Mouse (Mus musculus) left cerebral cortex, adult 9 months (tissue): Measurements from ENCODE around the gene Atad2b.
"Not testable (repeated sequence)": the region's sequence is repeated elsewhere in the genome, so short reads cannot be mapped to it uniquely, and the experiment has no call there.

Source experiments
- DNase-seq, 2 experiments: peaks; one replicate each; pipeline ENCODE4 v3.0.0; 2022; ENCODE audit warnings: low spot score in 2 of 2

The Atad2b gene

DNA sequence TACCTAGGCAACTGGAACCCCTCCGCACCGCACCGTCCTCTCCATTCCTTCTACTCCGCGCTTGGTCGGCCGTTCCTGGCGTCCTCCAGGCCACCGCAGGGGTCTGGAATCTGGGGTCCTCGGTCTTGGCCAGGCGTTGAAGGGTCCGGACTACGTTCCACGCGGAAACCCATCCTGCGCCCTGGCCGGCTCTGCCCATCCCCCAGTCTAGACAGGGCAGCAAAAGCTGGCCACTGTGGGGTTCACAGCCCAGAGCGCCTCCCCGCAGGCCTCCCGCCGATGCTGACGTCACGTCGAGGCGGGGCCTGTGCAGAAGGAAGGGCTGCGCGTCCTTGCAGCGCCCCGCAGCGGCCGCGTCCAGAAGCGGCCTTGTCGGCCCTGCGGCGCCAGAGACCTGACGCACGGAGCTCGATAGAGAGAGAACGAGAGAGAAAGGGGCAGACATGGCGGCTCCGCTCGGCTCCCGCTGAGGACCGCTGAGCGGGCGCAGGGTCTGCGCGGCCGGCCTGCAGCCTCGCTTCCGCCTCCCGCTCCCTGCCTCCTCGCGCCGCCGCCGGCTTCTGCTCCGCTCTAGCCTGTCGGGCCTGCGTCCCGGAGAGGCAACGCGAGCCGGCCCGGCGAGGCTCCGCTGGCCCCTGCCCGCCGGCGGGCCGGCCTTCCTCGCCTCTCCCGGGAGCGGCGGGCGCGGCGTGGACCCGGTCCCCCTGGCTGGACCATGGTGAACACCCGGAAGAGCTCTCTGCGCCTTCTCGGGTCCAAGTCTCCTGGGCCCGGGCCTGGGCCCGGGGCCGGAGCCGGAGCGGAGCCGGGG is at the start of gene Atad2b:
TSS of gene Atad2b (plus strand) at position 360 of the 811 bp plus-strand sequence.
- DNase-seq: peak; percentile 91 to 97

DNA sequence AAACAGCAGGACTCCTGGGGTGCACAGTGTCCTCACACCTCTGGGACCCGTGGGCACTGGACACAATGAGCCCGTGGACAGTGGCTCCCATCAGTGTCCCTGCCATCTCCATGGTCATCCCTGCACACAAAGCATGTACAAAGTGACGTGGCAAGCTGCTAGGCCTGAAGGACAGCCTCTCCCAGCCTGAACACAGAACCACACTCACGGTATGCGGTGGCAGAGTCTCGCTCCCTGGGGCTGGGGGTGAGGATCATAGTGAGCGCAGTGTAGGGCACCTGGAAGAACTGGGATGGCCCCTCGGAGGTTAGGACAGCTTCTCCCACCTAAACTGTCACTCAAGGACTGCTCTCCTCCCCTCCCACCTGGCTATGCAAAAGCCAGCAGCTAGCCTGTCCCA is 48.2 kb upstream of the Atad2b start:
- no peak for DNase-seq

DNA sequence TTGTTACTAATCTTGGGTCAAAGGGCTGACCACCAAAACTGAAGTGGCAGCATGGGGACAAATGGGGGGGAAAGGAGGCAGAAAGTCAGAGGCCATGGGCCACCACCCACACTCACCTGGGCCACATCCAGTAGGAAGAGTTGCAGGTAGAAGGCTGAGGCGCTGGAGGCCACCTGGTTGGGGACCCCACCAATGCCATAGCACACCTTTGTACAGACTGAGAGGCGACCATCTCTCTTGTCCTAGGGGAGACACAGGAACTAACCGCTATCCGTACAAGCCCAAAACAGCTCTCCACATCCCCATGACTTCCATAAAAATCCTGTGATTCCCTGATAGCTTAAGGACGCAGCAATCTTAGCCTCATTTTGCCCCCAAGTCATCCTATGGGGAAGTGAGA is 45.9 kb upstream of the Atad2b start:
- DNase-seq: no peak

DNA sequence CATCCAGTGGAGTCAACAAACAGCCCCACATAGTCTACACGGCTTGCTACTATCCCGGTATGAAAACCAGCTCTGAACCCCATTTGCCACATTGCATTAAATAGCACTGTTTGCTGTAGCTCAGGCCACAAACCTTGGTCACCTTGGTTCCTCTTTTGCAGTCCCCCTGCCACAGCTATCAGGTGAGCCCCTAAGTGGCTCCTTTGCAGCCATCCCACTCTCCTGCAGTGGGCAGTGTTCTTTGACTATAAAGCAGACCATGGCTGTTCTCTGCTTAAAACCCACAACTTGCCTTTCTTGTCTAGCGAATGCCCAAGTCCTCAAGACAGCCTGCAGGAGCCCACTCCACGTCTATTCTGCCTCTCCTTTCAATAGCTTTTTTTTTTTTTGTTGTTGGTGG is 44.9 kb upstream of the Atad2b start:
- DNase-seq: no peak

DNA sequence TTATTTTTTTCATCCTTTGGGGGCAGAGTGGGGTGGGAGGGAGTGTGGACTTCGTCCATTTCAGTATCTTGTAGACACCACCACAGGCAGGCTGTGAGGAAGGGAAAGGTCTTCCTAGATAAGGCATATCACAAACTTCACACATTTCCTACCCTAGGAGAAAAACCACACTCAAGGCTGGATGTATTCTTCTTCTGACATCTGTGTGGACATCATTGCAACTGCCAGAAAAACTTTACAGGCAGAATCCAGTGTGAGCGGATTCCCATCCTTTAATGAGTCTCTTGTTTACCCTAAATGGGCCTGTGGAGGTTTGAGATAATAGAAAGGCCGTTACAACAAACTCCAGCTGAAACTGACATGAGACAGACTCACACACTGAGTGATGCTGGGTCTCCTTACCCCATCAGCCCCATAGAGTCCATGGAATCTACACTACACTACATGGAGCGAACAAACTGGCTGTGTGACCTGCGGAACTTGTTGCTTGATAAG is 44.1 kb upstream of the Atad2b start:
- no peak for DNase-seq

DNA sequence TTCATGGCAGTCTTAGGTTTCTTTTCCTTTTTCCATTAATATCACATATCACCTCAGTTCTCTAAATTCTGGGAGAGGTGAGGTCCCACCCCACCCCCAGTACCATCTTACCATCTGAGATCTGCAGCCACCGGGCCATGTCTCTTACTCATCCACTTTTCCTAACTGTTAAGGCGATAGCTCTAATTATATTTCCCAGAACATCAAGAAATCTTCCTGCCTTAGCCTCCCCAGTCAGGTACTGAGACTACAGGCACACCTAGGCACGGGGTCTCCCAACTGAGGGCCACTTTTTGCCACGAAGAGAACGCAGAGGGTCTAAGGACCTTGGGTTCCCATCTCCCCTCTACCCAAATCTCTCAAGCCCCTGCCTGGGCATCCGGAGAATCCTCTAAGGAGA is 43.6 kb upstream of the Atad2b start:
- DNase-seq: no peak

DNA sequence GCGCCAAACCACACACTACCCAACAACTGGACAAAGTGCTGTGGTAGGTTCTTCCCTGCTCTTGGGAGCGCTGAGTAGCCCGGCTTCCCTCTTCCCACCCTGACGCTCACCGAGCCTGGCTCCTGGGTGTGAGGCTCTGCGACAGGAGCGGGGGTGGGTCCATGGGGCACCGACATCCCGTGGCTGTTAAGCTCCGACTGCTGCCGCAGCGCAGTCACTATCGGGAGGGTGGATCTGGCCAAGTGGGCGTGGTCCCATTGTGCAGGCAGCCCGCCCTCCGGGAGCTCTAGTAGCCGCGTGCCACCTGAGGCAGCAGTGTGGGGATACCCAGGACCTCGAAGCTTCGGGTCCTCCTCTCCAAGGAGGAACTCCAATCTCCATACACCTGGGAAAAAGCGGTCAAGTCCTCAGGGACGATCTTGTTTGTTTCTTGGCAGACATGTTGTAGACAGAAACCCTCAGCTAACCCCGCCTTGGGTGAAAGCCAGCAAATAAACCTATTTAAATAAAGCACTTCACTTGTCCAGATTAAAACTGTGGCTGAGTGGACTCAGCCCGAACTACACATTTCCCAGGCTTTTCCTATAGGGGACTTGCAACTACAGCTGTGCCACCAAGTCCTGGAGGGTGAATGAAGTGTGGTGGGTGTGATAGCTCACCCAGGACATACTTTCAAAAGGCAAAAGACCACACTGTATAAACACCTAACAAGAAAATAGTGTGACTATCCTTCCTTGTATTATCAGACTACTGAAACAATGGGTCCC is 42.8 kb upstream of the Atad2b start, which contains the start of gene Mfsd2b:
TSS of gene Mfsd2b (minus strand) at position 199 of the 767 bp plus-strand sequence.
- DNase-seq: peak in 1 of 2 experiments; percentile 22

DNA sequence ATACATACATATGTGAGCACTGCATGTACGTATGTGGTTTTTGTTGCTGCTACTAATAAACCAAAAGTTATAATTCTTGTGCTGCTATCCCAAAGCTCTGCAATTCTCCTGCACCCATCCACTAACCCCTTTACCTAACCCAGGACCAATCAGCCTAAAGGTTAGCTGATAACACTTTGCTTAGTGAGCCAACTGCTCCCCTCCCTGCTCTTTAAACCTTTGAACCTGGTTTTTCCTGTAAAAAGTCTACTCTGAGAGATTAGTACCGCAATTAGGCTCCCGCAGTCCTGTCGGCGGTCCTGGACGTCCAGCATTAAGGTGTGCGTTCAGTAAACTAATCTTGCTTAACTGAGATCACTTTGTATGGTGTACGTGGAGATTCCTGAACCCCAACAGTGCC is 41.5 kb upstream of the Atad2b start:
- no peak for DNase-seq

DNA sequence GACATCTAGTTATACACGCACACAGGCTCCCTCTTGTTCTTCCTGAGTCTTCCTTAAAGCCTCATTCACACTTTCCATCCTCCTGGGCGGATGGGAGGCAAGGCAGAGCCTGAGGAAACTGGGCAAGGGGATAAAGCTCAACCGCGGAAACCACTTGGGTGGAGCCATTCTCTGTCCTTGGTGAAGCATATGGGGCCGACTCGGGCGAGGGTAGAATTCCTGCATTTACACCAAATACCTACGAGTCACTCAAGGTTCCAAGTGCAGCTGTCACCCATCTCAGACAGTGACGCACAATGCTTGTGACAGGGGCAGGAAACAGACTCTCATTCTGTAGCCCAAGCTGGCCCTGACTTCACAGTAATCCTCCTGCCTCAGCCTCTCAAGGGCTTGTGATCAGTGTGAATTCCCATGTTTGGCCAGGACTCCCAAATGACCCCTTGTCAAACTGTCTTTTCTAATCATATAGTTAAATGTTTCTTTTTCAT is 38.8 kb upstream of the Atad2b start:
- DNase-seq: no peak

DNA sequence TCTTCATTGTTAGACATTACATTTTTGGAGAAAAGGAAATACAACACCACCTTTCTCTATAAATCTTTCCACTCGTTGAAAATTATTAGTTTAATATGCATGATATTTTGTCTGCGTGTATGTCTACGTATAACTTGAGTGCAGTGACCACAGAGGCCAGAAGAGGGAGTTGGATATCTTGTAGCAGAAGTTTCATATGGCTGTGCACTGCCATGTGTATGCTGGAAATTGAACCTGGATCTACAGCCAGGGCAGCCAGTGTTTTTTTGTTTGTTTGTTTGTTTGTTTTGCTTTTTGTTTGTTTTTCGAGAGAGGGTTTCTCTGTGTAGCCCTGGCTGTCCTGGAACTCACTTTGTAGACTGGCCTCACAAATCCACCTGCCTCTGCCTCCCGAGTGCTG is 38.1 kb upstream of the Atad2b start:
- no peak for DNase-seq

DNA sequence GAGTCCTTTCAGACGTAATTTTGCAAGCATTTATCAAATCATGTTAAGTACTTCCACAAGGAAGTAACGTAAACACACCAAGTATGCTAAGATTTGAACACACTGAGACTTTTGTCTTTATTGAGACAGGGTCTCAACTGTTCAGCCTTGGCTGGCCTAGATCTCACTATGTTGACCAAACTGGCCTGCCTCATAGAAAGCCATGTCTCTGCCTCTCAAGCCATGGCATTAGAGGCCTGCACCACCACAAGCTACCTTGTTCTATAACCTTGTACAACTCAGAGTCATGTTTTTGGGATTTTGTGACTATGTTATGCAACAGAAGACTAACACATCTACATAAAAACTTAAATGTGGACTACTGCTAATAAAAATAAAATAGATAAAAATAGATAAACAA is 35.1 kb upstream of the Atad2b start:
- DNase-seq: no peak

DNA sequence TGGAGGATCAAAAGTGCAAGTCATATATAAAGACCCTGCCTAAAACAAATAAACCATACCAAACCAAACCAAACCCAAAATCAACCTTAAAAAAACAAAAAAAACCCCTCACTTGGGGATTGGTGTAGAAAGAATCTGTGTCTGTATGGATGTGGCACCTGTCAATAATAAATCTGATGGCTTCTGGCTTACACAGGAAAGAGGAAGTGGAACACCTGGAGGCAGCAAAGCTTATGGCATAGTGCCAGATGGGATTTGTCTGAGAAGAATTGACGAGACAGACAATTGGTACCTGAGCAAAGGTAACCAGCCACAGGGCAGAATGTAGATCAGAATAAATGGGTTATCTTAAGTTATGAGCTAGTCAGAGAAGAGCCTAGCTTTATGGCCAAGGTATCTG is 32.1 kb upstream of the Atad2b start:
- no peak for DNase-seq

DNA sequence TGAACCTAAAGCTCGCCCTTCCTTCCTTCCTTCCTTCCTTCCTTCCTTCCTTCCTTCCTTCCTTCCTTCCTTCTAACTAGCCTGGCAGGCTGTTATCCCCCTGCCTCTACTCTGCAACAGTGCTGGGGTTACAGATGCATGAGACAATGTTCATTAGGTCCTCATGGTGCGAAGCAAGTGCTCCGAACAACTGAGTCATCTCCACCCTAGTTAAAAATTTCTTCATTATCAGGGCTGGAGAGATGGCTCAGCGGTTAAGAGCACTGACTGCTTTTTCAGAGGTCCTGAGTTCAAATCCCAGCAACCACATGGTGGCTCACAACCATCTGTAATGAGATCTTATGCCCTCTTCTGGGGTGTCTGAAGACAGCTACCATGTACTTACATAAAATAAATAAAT is 30.6 kb upstream of the Atad2b start:
- not testable (repeated sequence) for DNase-seq

DNA sequence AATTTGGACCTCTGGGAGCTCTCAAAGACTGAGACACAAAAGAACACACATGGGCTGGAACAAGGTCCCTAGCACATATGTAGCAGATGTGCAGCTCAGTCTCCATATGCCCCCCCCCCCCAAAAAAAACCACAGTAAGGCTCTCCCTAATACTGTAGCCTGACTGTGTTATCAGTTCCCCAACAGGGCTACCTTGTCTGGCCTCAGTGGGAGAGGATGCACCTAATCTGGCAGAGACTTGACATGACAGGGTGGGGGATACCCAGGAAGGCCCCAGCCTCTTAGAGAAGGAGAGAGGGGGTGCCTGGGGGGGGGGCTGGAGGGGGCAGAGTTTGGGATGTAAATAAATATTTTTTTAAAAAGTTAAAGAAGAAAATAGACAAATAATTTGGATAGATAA is 28.4 kb upstream of the Atad2b start:
- no peak for DNase-seq

DNA sequence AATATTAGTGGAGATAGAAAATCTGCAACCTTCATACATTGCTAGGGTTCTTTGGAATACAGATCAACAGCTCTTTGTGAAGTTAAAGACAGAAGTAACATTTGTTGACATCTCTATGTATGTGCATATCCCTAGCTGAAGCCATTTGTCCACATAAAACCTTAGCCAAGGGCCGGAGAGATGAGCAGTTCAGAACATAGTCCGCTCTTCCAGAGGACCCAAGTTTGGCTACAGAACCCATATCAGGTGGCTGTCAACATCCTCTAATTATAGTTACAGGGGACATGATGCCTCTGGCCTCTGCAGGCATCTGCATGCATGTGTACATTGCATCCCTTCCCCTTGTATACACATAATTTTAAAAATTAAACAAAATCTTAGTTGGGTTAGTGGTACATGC is 27.9 kb upstream of the Atad2b start:
- no peak for DNase-seq

DNA sequence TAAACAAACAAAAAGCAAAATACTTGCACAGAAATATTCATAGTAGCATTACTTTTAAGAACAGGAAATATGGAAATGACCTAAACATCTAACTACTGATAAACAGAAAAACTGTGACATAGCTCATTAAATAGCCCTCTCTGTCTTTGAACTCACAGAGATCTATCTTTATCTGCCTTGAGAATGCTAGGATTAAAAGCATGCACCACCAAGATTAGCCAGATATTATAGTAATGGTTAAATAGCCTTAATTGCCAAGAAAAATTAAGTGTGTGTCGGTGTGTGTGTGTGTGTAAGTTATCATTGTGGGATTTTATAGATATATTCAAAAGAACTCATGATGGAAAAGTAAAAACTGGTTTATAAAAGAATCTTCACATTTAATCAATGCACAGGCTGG is 27.3 kb upstream of the Atad2b start:
- no peak for DNase-seq

DNA sequence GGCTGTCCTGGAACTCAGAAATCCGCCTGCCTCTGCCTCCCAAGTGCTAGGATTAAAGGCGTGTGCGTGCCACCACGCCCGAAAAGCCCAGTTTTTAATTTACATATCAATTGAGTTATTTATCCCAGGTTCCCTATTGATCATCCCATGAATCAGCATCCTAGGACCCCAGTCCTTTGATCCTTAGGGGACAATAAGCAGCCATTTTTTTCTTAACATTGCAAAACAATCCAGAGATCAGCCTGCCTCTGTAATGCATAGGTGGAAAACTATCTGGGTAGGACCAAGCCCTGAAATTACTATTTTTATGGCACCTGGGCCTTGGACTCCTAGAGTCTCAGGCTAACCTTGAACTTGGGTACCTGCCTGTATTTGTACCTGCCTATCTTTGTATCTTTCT is 19.1 kb upstream of the Atad2b start:
- DNase-seq: no peak

DNA sequence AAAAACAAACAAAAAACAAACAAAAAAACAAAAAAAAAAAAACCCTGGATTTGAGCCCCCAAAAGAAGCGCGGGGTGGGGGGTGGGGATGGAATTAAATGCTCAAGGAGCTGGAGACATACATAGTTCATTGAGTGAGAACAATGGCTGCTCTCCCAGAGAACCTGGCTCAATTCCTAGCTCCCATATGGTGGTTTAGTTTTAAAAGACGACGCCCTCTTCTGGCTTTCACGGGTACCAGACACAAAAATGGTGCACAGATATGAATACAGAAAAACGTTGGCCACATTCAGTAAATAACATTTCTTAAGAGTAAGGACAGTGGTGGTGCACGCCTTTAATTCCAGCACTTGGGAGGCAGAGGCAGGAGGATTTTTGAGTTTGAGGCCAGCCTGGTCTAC is 11.2 kb upstream of the Atad2b start:
- no peak for DNase-seq

DNA sequence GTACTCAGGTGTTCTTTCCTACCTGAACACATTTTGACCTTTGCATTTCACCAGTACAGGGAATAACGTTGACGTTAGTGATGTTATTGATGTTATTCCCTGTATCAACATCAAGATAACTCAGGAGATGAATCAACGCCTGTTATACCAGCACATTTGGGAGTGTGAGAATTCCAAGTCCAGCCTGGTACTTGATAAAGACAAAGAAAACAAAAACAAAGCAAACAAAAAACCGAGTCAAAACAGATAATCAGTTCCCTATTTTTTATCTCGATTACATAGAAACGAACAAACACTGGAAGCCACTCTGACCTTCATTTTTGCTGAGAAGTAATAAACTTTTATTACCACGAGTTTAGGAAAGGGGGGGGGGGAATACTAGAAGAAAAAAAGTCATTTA is 10.7 kb upstream of the Atad2b start:
- DNase-seq: no peak

DNA sequence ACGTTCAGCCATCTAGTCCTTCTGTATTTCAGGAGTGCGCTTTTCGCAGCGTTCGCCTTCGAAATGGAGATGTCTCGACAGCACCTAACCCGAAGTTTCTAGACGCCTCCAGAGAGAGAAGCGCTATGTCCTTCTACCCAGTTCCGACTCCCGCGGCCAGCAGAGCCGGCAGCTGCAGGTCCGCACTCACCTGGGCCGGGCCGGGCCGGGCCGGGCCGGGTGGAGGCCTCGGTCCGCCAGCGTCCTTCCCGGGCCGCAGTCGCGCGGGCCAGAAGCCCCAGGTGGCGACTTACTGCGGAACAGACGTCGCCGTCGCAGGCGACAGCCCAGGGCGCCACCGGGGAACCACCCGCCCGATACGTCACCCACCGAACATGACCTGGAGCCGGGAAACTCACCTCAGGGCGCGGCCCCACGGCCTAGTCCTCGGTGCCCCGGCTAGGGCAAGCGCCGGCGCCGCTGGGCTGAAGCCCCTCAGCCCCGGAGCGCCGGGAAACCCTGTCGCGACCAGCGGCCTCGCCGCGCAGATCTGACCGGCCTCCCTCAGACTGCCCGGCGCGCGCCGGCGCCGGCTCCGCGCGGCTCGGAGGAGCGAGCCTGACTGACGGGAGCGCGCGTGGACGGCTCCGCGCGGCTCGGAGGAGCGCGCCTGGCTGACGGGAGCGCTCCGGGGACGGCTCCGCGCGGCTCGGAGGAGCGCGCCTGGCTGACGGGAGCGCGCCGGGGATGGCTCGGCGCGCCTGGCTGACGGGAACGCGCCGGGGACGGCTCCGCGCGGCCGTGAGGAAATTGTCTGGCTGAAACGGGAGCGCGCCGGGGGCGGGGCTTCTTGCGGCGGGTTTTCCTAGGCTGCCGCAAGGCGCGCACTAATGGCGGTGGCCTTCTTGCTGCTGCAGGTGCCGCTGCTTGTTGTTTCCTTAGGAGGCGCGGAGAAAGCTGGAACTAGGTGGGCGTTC is 9.9 kb upstream of the Atad2b start, which contains the start of gene Ubxn2a:
TSS of gene Ubxn2a (minus strand) at position 755 of the 956 bp plus-strand sequence.
- peak; percentile 77 to 92 for DNase-seq

DNA sequence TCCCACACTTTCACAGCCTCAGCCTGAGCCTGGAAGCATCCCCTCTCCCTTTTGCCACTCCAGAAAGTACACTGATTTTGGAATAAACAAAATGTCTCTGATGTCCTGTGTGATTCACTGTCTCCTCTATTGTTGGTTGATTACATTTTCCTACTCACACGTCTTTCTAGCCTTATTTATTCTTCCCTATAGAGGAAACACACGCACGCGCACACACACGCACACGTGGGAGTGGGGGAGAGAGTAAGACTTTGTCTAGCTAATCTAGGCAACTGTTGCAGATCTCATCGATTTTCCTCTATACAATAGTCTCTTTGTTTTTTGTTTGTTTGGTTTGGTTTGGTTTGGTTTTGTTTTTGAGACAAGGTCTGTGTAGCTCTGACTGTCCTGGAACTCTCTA is 8.8 kb upstream of the Atad2b start:
- DNase-seq: no peak

DNA sequence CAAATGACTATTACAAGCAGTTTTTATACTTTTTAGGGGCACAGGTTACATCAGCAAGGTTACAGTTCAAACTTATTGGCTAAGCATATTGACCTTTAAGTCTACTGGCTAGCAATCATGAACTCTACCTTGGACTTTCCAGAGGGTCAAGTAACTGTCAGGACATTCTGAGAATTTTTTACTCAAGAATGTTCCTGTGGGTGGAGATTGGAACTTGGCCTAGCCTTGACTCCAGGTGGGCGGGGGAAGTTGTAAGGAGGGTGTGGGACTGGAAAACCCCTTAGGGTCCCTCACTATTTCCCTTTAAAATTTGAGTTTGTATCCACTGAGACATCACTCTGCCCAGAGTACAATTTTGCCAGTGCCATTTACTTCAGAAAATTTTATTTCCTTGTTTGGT is 6.7 kb upstream of the Atad2b start:
- DNase-seq: not testable (repeated sequence)
